Mouse (Mus musculus): ENCODE data around the gene Inpp4b. TPM values are rescaled to one million over a fixed set of nuclear protein-coding genes. Genes with fewer than 3 reads are reported as not detected.
A peak's percentile ranks its signal among the peaks of the same experiment; 100 is the strongest.
"Not testable (repeated sequence)": the region's sequence is repeated elsewhere in the genome, so short reads cannot be mapped to it uniquely, and the experiment has no call there.

Inpp4b gene
- polyA plus RNA-seq, 3 experiments from 2014 or later: 249 to 663 (median 549) TPM

GRCm38 (mm10) chr8:82005466-82005865 is 663.1 kb downstream of the Inpp4b start:
- no peak for ATAC-seq

GRCm38 (mm10) chr8:82017792-82018191 is 675.4 kb downstream of the Inpp4b start:
- no peak for ATAC-seq

- peak; percentile 86 for ATAC-seq
Measured at GRCm38 (mm10) chr8:82027401-82027800, 685.0 kb downstream of the Inpp4b start.

- peak; percentile 48 for ATAC-seq
Measured at GRCm38 (mm10) chr8:82028896-82029295, 686.5 kb downstream of the Inpp4b start.

GRCm38 (mm10) chr8:82032035-82032434 is 689.7 kb downstream of the Inpp4b start:
- ATAC-seq: not testable (repeated sequence)

GRCm38 (mm10) chr8:82054030-82054429 is 711.7 kb downstream of the Inpp4b start:
- ATAC-seq: no peak

GRCm38 (mm10) chr8:82067619-82068018 is 725.3 kb downstream of the Inpp4b start:
- no peak for ATAC-seq

- ATAC-seq: no peak
Measured at GRCm38 (mm10) chr8:82079267-82079666, 736.9 kb downstream of the Inpp4b start.

GRCm38 (mm10) chr8:82086631-82087030 is 744.3 kb downstream of the Inpp4b start:
- not testable (repeated sequence) for ATAC-seq

GRCm38 (mm10) chr8:82090901-82091300 is 748.5 kb downstream of the Inpp4b start:
- no peak for ATAC-seq

GRCm38 (mm10) chr8:82093274-82093673 is 750.9 kb downstream of the Inpp4b start:
- ATAC-seq: no peak

- ATAC-seq: no peak
Measured at GRCm38 (mm10) chr8:82104560-82104959, 762.2 kb downstream of the Inpp4b start.

- ATAC-seq: no peak
Measured at GRCm38 (mm10) chr8:82106131-82106530, 763.8 kb downstream of the Inpp4b start.

GRCm38 (mm10) chr8:82150272-82150671 is 807.9 kb downstream of the Inpp4b start:
- no peak for ATAC-seq

- no peak for ATAC-seq
Measured at GRCm38 (mm10) chr8:82157928-82158327, 815.6 kb downstream of the Inpp4b start.

Measured in inflammation-experienced regulatory T-cells, adult 6 months (primary cell).